Mouse (Mus musculus) thymus, adult 2 months (tissue): Measurements from ENCODE around the gene Rrp1b.
"Not testable (repeated sequence)": the region's sequence is repeated elsewhere in the genome, so short reads cannot be mapped to it uniquely, and the experiment has no call there.

Experiments
- CTCF ChIP-seq: fragments of 200-500 bp; IDR thresholded peaks from 2 replicates; pipeline ENCODE4 v1.5.1; 2012; ENCODE audit warnings: mild to moderate bottlenecking, control low read depth, low read length, moderate library complexity, borderline replicate concordance; ENCODE audit not compliant: control insufficient read depth, poor library complexity, insufficient read depth; ENCODE audit errors: extremely low read depth
- POLR2A ChIP-seq: fragments of 200-500 bp; IDR thresholded peaks from 2 replicates; pipeline ENCODE4 v1.6.1; 2012; ENCODE audit warnings: mild to moderate bottlenecking, low read length, control low read depth, moderate library complexity; ENCODE audit not compliant: control insufficient read depth, poor library complexity, insufficient read depth; ENCODE audit errors: extremely low read depth

GRCm38 (mm10) chr17:32064762-32065161, 28.9 kb downstream of the Rrp1b start:
- TF ChIP-seq CTCF, POLR2A: not testable (repeated sequence)
